Mouse (Mus musculus): Measurements from ENCODE around the gene Il4ra. TPM values are rescaled to one million over a fixed set of nuclear protein-coding genes. Genes with fewer than 3 reads are reported as not detected.

Il4ra gene
- polyA plus RNA-seq, 1 experiment from 2014 or later = 3.4 TPM

GRCm38 (mm10) chr7:125597516-125598347, 45.8 kb downstream of the Il4ra start:
- H3K27me3 ChIP-seq (ENCODE audit: insufficient read depth, poor library complexity, severe bottlenecking) = no peaks in the 10 kb centered on the region
- no peak overlapping the region for H3K4me3 ChIP-seq
- H3K27ac ChIP-seq = no peak overlapping the region
- H3K4me1 ChIP-seq = peaks cover 18% of the 10 kb centered on the region
- H3K36me3 ChIP-seq = no peaks in the 10 kb centered on the region
- 88% methylated on average over 11 of the region's 11 CpGs for WGBS
- no peaks in the 10 kb centered on the region for H3K9me3 ChIP-seq
- no peak for DNase-seq (ENCODE audit: low spot score)

DNA sequence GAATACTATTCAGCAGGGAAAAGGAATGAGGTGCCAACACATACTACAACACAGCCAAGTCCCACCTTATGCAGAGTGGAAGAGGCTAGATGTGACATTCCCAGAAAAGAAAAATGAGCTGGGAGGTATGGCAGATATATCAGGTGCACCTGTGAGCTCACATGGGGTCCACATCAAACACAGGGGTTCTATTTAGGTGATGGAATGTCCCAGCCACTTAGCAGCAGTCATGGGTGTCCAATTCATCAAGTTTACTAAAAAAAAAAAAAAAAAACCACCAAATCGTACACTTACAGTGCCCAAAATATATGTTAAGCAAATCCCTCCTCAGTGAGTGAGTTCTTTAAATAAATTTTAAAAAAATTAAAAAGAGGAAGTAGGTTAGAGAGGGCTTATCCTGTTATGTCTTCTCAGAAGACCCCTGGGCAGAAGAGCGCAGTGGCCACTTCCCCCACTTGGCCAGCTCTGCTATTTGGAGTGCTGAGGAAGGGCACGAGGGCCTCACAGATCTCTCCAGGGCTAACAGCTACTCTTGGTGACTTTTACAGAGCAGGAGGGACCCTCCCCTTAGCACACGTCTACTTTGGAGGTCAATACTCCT, 47.6 kb downstream of the Il4ra start:
- no peak overlapping the region for H3K27ac ChIP-seq
- DNase-seq (ENCODE audit: low spot score) = no peak
- WGBS = 46% methylated on average over 4 of the region's 4 CpGs
- H3K4me3 ChIP-seq = no peak overlapping the region
- H3K36me3 ChIP-seq = no peaks in the 10 kb centered on the region
- H3K4me1 ChIP-seq = peaks cover 23% of the 10 kb centered on the region
- H3K9me3 ChIP-seq = no peaks in the 10 kb centered on the region
- H3K27me3 ChIP-seq (ENCODE audit: insufficient read depth, poor library complexity, severe bottlenecking) = peaks cover 6% of the 10 kb centered on the region; the same call in 1 of the 2 replicates

GRCm38 (mm10) chr7:125600136-125600535, 48.2 kb downstream of the Il4ra start:
- Histone ChIP-seq H3K36me3 (no peaks in the 10 kb centered on the region), H3K4me3 (no peak overlapping the region), H3K4me1 (peaks cover 23% of the 10 kb centered on the region), H3K9me3 (no peaks in the 10 kb centered on the region), H3K27ac (no peak overlapping the region), H3K27me3 (ENCODE audit: insufficient read depth, poor library complexity, severe bottlenecking) (peaks cover 13% of the 10 kb centered on the region; the same call in 1 of the 2 replicates)
- no peak for DNase-seq (ENCODE audit: low spot score)
- WGBS = 66% methylated on average over 10 of the region's 10 CpGs

GRCm38 (mm10) chr7:125600612-125601279, 48.8 kb downstream of the Il4ra start:
- Histone ChIP-seq H3K36me3 (no peaks in the 10 kb centered on the region), H3K4me1 (peaks cover 27% of the 10 kb centered on the region), H3K4me3 (no peak overlapping the region), H3K27me3 (ENCODE audit: insufficient read depth, poor library complexity, severe bottlenecking) (peaks cover 13% of the 10 kb centered on the region; the same call in 1 of the 2 replicates), H3K9me3 (no peaks in the 10 kb centered on the region), H3K27ac (peak overlapping the region; percentile 29; the same call in 1 of the 2 replicates)
- DNase-seq (ENCODE audit: low spot score) = no peak
- 28% methylated on average over 6 of the region's 6 CpGs for WGBS

DNA sequence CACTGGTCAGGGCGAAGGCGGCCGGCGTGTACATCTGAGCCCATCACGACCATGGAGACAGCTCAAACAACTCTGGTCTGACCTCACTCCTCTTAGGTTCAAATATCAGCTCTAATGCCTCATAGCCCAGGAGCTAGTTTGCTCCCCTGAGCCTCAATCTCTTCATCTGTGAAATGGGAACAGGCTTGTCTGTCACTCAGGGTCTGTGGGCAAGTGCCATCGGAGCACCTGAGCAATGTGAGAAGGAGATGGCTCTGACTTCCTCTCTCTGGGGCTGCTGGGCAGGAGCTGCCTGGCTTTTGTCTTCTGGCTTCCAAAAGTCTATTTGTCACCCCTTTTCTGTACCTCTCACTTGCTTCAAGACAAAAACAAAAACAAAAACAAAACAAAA, 49.4 kb downstream of the Il4ra start:
- Histone ChIP-seq H3K4me1 (peaks cover 32% of the 10 kb centered on the region), H3K4me3 (no peak overlapping the region), H3K9me3 (no peaks in the 10 kb centered on the region), H3K36me3 (no peaks in the 10 kb centered on the region), H3K27ac (no peak overlapping the region), H3K27me3 (ENCODE audit: insufficient read depth, poor library complexity, severe bottlenecking) (peaks cover 13% of the 10 kb centered on the region; the same call in 1 of the 2 replicates)
- WGBS = 86% methylated on average over 6 of the region's 6 CpGs
- no peak for DNase-seq (ENCODE audit: low spot score)

- WGBS = 74% methylated on average over 11 of the region's 11 CpGs
- Histone ChIP-seq H3K4me3 (no peak overlapping the region), H3K27me3 (ENCODE audit: insufficient read depth, poor library complexity, severe bottlenecking) (peaks cover 13% of the 10 kb centered on the region; the same call in 1 of the 2 replicates), H3K4me1 (peaks cover 38% of the 10 kb centered on the region), H3K9me3 (no peaks in the 10 kb centered on the region), H3K27ac (no peak overlapping the region), H3K36me3 (no peaks in the 10 kb centered on the region)
- no peak for DNase-seq (ENCODE audit: low spot score)
Observed at GRCm38 (mm10) chr7:125601821-125602448, 50.0 kb downstream of the Il4ra start.

DNA sequence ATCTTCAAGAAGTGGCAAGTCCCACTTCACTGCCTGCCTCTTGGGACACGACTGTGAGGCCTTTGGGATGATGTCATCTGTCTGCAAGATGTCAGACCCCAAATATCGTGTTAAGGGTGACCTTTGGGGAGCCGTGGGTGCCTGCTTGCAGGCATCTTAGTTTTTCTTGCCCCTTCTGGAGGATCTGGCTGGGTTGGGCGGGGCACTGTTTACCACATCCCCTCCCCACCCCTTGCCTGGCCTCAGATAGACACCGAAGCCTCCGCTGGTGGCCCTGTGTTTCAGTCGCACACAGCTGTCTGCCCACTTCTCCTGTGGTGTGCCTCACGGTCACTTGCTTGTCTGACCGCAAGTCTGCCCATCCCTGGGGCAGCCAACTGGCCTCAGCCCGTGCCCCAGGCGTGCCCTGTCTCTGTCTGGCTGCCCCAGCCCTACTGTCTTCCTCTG, 51.3 kb downstream of the Il4ra start, which contains the start of gene Il21r:
TSS of gene Il21r (plus strand) at position 245 of the 447 bp plus-strand sequence.
- no peak for DNase-seq (ENCODE audit: low spot score)
- WGBS = 57% methylated on average over 11 of the region's 11 CpGs
- H3K4me1 ChIP-seq = peaks cover 38% of the 10 kb centered on the region
- no peaks in the 10 kb centered on the region for H3K36me3 ChIP-seq
- peaks cover 13% of the 10 kb centered on the region; the same call in 1 of the 2 replicates for H3K27me3 ChIP-seq (ENCODE audit: insufficient read depth, poor library complexity, severe bottlenecking)
- peak within 1 kb of the TSS; percentile 47; the same call in 1 of the 2 replicates for H3K27ac ChIP-seq
- H3K4me3 ChIP-seq = no peak within 1 kb of the TSS
- no peaks in the 10 kb centered on the region for H3K9me3 ChIP-seq

DNA sequence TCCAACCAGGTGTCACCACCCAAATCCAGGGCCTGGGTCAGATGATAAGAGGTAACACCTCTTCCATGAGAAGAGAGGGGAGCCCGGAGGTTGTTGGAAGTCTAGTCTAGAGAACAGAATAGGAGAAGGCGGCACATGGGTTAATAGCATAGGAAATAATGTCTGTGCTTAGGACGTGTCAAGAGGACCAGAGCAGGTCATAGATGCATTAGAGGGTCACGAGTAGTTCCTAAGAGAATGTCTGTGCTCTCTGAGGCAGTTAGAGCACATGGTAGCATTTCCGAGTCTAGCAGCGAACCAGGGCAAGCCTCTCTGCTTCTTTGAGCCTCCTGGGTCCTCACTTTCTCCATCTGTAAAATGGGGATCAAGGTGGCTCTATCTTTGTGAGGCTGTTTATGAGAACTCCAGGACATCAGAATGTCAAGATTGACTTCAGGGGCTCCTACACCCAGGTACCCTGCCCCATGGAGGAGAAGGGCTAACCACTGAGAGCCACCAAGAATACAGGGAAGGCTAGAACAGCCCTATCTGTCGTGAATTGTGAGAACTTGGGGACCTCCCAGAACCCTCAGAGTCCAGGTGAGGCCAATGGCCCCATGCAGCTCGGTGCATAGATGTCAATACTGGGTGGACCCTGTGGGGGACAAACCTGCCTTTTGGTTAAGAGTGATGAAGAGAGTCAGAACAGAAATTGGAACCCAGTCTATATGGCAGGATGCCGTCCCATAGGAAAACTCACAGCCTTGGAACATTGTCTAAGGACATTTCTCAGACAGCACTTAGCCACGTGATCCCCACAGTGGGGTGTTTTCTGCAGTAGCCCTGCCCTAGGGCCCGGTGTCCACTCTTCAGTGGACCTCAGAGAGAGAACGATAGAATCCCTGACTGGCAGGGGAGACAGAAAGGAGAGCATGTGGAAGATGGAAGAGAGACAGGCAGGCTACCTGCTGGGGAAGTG, 52.7 kb downstream of the Il4ra start:
- no peak for DNase-seq (ENCODE audit: low spot score)
- no peaks in the 10 kb centered on the region for H3K36me3 ChIP-seq
- H3K27me3 ChIP-seq (ENCODE audit: insufficient read depth, poor library complexity, severe bottlenecking) = peaks cover 13% of the 10 kb centered on the region; the same call in 1 of the 2 replicates
- 76% methylated on average over 12 of the region's 12 CpGs for WGBS
- H3K9me3 ChIP-seq = no peaks in the 10 kb centered on the region
- no peak overlapping the region for H3K27ac ChIP-seq
- peaks cover 36% of the 10 kb centered on the region for H3K4me1 ChIP-seq
- no peak overlapping the region for H3K4me3 ChIP-seq

DNA sequence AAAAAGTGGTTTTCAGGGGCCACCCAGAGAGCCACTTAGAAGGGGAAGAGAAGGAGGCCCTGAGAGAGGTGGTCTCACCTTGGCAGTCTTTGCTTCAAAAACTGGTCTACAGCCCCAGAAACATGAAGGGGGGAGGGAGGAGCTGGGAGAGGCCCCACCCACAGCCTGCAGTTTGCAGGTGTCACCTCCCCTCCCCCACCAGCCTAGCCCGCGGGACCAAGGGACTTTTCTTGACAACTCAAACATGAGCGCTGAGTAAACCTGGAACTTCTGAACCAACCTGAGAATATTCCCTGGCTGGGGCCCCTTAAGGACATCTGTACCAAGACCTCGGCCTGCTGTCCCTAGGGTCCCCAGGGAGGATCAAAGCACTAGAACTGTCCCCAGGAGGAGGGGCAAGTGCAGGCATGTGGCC, 53.8 kb downstream of the Il4ra start:
- DNase-seq (ENCODE audit: low spot score) = no peak
- H3K27ac ChIP-seq = no peak overlapping the region
- no peaks in the 10 kb centered on the region for H3K9me3 ChIP-seq
- H3K27me3 ChIP-seq (ENCODE audit: insufficient read depth, poor library complexity, severe bottlenecking) = peaks cover 13% of the 10 kb centered on the region; the same call in 1 of the 2 replicates
- H3K4me3 ChIP-seq = no peak overlapping the region
- peaks cover 25% of the 10 kb centered on the region for H3K4me1 ChIP-seq
- 34% methylated on average over 4 of the region's 4 CpGs for WGBS
- H3K36me3 ChIP-seq = no peaks in the 10 kb centered on the region

DNA sequence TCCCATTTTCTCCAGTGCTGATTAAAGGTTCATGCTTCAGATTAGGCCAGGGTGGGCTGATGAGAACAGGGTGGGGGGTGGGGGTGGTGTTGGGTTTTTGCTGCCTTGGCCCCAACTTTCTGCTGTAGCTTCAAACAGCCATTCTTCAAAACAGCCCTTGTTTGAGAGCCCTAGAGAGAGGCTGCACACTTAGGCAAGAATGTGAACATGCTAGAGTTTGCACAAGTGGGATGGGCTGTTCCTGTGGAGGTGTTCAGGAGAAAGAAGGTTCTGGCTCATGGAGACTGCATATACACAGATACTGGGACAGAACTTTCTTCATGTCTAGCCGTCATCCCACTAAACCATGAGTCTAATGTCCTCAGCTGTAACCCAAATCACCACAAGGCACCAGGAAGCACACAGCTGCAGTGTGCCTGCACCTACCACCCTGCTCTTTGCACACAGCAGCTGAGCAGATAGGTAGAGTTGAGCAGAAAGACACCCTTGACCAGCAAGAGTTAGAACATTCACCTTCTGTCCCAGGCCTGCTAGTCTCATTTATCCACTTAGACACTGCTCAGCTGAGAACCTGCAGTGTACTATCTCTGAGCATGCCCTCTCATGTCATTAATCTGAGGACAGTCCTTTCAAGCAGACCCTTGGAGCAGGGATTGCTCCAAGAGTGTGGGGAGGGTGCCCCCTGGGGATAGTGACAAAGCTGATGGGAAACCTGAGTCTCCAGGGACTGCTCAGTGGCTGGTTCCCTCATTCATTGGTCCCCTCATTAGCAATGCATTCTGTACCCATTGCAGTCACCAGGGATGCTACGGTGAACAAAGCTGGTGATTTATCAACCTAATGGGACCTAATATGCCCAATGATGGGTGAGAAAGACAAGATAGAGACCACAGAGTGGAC, 54.6 kb downstream of the Il4ra start:
- DNase-seq (ENCODE audit: low spot score) = no peak
- Histone ChIP-seq H3K4me1 (peaks cover 20% of the 10 kb centered on the region), H3K9me3 (no peaks in the 10 kb centered on the region), H3K4me3 (no peak overlapping the region), H3K36me3 (no peaks in the 10 kb centered on the region), H3K27me3 (ENCODE audit: insufficient read depth, poor library complexity, severe bottlenecking) (peaks cover 13% of the 10 kb centered on the region; the same call in 1 of the 2 replicates), H3K27ac (no peak overlapping the region)
- WGBS = 80% methylated on average over 2 of the region's 2 CpGs

Measured in heart, embryonic 10.5 days (tissue).